Mouse (Mus musculus): ENCODE results near the gene Macrod1.

Macrod1 gene

DNA sequence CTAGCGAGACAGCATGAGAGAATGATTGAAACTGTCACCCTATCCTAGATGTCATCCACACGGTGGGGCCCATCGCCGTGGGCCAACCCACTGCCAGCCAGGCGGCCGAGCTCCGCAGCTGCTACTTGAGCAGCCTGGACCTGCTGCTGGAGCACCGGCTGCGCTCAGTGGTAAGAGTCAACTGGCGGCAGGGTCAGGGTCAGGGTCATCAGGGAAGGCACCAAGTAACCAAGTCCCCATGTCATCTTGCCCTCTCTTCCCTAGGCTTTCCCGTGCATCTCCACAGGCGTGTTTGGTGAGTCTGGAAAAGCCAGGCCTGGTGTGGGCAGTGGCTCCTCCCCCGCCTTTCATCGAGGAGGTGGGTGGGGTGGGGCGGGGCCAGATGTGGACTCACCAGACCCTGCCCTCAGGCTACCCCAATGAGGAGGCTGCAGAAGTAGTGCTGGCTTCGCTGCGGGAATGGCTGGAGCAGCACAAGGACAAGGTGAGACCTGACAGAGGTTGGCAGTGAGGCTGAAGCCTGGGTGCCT is 140.2 kb downstream of the Macrod1 start:
- DNase-seq (ENCODE audit: low read depth, low spot score): no peak

DNA sequence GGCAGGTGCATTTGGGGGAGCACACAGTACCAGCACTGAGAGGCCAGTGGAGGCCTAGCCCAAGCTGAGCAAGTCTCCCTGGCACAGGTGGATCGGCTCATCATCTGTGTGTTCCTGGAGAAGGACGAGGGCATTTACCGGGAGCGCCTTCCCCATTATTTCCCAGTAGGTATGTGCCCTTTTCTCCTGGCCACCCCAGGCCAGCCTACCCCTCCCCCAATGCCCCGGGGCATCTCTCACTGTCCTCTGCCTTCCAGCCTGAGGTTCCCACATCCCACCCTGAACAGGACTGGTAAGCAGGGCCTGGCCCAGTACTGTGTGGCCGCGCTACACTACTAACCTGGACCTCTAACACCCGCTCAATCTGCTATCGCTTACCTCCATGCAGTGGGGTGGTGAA is 140.8 kb downstream of the Macrod1 start:
- DNase-seq (ENCODE audit: low read depth, low spot score): no peak

DNA sequence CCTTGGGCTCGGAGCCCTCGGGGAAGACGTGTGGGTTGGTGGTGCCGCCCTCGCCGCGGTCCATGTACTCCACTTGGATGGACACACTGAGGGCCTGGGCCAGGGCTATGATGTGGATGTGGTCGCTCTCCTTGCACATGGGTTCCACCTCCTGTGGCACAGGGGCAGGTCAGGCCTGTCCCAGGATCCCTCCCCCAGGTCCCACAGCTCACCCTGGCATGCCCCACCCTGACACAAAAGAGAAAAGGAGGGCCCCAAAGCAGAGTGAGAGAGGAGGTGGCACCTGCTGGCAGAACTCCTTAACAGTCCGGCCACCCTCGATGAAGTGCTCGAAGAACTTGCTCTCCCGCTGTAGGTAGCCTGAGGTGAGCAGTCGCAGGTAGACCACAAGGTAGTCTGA is 142.5 kb downstream of the Macrod1 start:
- no peak for DNase-seq (ENCODE audit: low read depth, low spot score)

DNA sequence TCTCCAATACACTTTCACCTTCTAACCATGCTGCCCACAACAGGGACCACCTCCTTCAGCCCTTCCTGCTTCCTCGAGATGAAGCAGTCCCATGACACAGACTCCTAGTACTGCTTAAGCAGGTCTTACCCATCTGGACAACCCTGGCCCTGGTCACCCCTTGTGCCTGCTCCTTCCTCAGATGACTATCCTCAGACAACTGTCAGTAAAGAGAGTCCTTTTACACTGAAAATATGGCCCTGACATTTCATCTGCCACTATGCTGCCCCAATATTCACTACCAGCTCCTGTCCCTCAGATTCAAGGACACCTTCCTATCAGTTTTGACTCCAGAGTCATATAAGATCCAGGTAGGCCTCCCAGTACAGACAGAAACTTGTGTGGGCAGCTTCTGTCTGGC is 143.8 kb downstream of the Macrod1 start:
- DNase-seq (ENCODE audit: low read depth, low spot score): no peak

DNA sequence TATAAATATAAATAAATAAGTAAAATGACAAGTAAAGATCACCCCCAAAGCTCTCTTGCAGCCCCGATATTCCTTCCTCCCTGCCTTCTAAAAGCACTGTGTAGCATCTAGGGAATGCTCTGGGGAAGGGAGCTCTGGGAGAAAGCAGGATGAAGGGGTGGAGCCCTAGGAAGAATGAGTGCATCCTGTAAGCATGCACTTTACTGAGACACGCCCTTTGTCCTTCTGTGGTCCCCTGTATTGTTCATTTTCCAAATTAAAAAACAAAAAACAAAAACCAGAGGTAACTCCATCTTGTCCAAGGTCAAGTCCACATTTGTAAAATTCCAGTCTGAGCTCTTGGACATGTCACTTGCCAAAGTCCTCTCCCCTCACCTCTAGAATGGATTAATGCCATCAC is 148.3 kb downstream of the Macrod1 start:
- no peak for DNase-seq (ENCODE audit: low read depth, low spot score)

- DNase-seq (ENCODE audit: low read depth, low spot score): peak; percentile 42
These were observed 148.7 kb downstream of the Macrod1 start for GRCm38 (mm10) chr19:7205326-7205725.

DNA sequence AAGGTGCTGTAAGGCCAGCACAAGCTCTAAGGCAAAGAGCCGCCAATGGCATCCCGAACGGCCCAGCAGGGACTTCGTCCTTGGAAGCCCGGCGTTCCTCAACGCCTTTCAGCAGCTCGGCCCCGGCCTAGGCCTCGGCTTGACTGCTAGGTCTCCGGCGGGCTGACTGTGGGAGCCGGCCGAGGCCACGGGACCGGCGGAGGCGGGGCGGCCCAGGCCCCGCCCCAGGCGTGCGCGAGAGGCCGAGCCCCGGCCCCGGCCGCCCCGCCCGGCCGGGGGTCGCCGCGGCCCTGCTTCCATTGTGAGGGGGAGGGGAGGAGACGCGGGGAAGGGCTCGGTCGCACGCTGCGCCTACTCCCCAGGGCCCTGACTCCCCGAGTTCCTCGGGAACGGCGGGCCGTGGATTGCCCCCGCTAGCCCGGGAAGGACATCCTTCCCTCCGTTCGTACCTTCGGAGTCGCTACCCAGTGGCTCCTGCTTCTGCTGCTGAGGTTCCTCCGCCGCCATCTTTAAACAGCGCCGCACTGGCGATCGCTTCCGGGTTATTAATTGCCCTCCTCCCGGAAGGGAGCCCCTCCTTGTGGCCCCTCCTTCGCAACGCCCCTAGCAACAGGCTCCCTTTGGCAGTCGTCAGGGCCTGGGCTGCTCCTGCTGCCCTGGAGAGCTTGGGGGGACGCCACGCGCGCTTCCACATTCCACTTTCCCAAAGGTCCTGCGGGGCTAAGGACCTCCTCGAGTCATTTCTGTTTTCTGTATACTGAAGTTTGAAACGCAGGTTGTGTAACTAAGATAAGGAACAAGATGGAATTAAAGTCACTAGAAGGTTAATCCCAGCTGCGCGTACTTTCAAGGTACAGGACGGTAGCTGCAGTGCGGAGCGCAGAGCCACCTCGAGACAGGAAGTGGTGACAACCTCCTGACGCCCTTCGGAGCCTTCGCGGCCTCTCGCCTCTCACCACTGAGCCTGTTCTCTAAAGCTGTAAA is 149.4 kb downstream of the Macrod1 start, which contains the start of gene Otub1:
Otub1 (minus strand) TSS at position 564 of the 984 bp plus-strand sequence.
- peak; percentile 97 for DNase-seq (ENCODE audit: low read depth, low spot score)

DNA sequence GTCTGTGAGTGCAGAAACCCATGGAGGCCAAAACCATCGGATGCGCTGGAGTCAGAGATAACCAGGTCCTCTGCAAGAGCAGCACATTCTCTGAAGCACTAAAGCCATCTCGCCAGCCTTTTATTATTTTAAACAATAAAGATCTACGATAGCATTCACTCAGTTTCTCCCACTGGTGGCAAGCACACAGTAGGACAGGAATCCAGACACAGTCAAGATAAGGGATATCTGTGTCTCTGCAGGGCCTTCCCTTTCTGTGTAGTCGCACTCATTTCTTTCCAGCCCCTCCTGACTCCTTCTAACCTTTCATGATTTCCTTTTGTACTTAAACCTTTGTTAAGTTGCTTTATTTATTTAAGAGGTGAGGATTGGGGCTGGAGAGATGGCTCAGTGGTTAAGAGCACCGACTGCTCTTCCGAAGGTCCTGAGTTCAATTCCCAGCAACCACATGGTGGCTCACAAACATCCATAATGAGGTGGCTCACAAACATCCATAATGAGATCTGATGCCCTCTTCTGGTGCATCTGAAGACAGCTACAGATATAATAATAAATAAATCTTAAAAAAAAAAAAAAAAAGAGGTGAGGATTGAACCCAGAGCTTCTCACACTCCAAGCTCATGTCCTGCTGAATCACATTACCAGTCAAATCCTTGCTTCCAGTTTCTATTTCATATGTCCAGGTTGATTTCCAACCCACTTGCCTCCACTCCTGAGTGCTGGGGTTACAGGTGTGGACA is 153.5 kb downstream of the Macrod1 start:
- no peak for DNase-seq (ENCODE audit: low read depth, low spot score)

GRCm38 (mm10) chr19:7212216-7212615 is 155.6 kb downstream of the Macrod1 start:
- no peak for DNase-seq (ENCODE audit: low read depth, low spot score)

GRCm38 (mm10) chr19:7213010-7213409 is 156.4 kb downstream of the Macrod1 start:
- DNase-seq (ENCODE audit: low read depth, low spot score): peak; percentile 28

GRCm38 (mm10) chr19:7214484-7214883 is 157.9 kb downstream of the Macrod1 start:
- peak; percentile 69 for DNase-seq (ENCODE audit: low read depth, low spot score)

- peak; percentile 99 for DNase-seq (ENCODE audit: low read depth, low spot score)
These were observed 160.7 kb downstream of the Macrod1 start, which contains the start of gene Cox8a for GRCm38 (mm10) chr19:7217162-7217925. Gene Cox8a (minus strand): TSS chr19:7217616.

- no peak for DNase-seq (ENCODE audit: low read depth, low spot score)
These were observed 161.3 kb downstream of the Macrod1 start for GRCm38 (mm10) chr19:7217926-7218267.

- no peak for DNase-seq (ENCODE audit: low read depth, low spot score)
These were observed 162.1 kb downstream of the Macrod1 start for GRCm38 (mm10) chr19:7218753-7219152.

DNA sequence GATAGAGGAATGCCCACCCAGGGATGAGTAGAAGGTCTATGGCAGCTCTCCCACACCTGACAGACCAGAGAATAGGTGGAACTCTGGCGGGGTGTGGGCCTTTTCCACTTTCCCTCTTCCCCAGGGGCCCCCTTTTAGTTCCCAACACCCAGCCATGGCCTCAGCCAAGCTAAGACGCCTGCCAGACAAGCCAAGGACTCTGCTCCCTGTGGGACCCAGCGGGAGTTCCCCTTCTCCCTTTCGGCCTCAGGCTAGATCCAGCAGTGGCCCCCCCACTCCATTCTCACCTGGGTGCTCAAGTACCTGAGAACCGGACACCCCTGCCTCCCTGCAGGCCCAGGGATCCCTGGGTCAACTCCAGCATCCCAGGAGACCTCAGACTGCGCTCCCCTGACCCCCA is 165.6 kb downstream of the Macrod1 start:
- no peak for DNase-seq (ENCODE audit: low read depth, low spot score)

- DNase-seq (ENCODE audit: low read depth, low spot score): no peak
These were observed 166.9 kb downstream of the Macrod1 start for GRCm38 (mm10) chr19:7223488-7223887.

DNA sequence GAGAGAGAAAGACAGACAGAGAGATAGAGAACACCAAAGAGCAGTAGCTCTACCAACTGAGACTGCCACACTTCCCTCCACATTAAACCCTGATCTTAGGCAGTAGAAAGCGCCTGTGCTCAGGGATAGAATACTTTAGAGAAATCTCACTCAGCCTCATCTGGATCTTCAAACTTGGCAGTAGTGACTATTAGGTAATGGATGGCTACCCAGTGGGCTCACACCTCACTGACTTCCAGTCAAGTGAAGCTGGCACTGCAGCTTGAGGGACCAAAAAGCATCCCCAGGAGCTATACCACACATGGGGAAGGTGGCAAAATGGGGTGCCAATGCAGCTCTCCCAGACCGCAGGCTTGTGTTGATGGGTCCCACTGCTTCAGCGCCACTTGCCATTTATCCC is 167.6 kb downstream of the Macrod1 start:
- DNase-seq (ENCODE audit: low read depth, low spot score): no peak

DNA sequence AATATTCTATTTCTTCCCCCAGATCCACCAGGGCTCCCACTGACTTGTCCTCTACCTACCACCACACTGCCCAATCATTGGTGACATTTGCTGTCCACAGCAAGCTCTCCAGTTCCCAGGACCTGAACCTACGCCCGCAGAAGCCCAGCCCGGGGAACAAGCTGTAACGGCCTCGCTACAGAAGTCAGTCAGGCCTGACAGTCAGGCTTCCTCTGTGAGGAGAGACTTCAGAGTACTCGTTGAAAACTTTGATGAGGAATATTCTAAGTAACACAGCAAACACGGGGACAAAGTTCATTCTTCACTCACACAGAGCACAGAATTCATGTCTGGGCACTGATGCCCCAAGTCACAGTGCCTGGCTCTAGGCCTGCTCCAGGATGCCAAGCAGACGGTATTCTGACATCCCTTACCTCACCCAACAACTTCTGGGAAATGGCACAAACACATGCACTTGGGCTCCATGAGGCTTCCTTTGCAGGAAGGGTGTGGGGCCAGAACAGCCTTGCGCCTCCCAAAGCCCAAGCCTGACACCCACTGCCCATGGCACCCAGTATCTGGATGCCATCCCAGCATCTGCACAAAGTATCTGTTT is 168.6 kb downstream of the Macrod1 start:
- DNase-seq (ENCODE audit: low read depth, low spot score): no peak

GRCm38 (mm10) chr19:7226511-7226914 is 169.9 kb downstream of the Macrod1 start:
- DNase-seq (ENCODE audit: low read depth, low spot score): no peak

GRCm38 (mm10) chr19:7234537-7235221 is 178.1 kb downstream of the Macrod1 start:
- DNase-seq (ENCODE audit: low read depth, low spot score): peak; percentile 94

- DNase-seq (ENCODE audit: low read depth, low spot score): no peak
These were observed 178.9 kb downstream of the Macrod1 start for GRCm38 (mm10) chr19:7235461-7235860.
